Mouse (Mus musculus): Measurements from ENCODE around the gene Mettl7b.

Mettl7b gene

DNA sequence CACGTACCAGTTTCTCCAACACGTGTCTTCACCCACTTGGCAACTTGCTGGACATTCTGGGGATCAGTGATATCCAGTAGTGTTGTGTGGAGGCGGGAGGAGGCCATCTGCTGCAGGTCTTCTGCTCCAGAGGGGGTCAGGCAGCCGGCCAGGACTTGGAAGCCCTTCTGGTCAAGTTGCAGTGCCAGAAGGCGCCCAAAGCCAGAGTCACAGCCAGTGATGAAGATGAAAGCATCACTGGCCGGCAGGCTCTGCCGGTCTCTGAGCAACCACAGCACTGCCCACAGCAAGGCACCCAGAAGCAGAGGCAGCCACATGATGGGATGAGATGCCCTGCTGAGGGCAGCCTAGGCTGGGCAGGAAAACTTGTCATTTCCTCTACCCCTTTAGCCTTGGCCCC is 42.5 kb downstream of the Mettl7b start:
- peak; percentile 98 to 99 for DNase-seq

DNA sequence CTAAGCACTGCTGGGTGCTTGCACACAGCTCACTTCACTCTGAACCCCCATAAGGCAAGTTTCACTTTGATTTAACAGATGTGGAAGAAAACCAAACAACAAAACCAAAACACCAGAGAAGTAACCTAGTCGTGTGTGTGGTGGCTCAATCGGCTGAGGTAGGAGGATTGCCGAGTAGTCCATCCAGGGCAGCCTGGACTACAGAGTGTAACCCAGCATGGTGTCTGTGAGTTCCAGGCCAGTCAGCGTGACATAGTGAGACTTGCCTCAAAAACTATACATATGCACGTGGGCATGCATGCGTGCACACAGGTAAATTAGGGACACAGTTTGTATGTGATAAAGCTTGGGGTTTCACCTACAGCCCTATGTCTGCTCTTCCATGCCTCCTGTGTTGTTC is 43.4 kb downstream of the Mettl7b start:
- no peak for DNase-seq

DNA sequence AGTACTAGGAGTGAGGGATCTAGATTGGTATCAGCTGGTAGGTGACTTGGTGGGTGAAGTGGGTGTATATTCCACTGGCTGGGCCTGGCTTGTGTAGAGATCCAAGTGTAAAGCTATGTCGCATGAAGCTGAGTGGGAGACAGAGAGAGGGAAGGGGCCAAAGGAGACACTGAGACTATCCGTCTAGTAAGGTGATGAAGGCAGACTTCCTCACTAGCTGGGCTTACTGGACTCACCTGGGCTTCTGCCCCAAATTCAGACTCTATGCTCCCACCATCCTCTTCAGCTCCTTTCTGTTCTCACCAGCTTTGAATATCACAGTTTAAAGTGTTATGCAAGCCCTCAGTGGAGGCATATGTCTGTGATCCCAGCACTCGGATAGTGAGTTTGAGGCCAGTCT is 44.1 kb downstream of the Mettl7b start:
- DNase-seq: no peak

DNA sequence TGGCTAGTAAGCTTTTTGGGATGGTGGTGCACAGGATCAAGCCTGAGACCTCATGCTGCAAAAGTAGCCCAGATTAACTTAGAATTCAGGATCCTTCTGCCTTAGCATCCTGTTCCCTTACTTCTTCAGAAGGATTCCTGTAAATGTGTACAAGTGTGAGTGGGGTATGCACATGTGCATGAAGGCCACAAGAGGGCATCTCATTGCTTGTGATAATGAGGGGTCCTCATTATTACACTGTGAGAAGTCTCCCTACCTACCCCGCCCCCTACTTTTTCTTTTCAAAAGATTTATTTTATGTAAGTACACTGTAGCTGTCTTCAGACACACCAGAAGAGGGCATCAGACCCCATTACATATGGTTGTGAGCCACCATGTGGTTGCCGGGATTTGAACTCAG is 45.2 kb downstream of the Mettl7b start:
- DNase-seq: no peak

DNA sequence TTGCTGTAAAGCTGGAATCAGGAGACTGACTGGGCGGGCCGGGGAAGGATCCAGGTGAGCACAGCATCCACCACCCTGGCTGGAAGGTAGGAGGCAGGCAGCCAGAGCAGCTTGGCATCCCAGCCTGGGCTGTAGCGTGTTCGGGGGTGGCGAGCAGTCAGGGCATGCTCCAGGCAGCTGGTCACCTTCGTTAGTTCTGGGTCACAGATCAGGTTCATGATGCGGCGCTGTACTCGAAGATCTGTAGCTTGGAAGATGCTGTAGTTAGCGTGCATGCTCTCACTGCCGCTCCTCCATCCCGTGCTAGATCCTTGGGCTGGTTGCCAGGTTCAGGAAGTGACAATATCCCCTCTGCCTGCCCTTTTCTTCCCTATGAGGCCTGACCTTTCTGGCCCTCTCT is 47.1 kb downstream of the Mettl7b start:
- DNase-seq: peak; percentile 56 to 61

DNA sequence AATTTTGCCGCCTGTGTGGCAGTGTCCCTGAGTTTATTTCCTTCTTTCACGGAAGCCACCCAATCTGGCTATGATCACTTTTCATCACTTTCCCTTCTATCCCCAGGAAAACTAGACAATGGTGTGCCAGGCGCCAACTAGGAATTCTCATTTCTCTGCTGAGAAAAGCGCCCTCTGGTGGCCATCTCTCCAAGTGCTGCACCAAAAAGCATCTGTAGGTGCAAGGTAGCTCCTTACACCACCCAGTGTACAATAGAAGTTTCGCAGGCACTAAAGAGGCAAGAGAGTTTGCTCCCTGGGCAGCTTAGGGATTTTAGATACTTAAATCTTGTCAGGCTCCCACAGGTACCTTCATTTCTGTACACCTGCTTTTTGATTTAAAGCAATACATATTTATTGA is 47.6 kb downstream of the Mettl7b start:
- peak; percentile 98 to 99 for DNase-seq

DNA sequence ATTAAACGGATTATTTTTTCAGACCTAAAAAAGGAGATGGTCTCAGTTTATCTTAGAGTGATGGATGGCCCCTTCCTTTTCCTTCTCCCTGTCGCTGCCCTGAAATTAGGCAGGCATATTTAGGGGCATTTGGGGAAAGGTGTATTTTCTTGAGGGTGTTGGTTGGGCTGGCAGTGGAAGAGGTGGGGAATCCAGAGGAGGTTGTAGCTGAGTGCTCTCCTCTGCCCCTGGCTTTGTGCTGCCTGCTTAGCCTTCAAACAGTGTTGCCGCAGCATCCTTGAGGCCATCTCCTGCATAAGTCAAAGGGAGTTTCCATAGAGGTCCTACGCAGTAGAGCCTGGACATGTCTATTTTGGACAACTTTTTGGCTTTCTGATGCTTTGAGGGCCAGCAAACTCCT is 48.0 kb downstream of the Mettl7b start:
- no peak for DNase-seq

DNA sequence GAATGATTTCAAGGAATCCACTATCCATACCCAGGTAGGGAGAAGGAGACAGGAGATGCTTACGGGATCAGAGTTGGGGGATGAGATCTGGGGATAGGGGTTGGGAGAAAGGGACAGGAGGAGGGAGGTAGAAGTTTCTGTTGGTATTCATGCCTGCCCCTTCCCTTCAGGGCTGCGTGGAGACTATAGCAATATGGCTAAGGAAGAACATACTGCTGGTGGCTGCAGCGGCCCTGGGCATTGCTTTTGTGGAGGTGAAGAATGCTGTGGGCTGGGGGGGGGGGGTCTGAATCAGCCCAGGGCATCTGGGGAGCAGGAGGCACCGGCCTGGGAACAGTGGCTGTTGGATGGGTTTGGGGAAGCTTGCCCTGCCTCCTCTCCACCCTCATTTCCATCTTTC is 48.5 kb downstream of the Mettl7b start:
- no peak for DNase-seq

DNA sequence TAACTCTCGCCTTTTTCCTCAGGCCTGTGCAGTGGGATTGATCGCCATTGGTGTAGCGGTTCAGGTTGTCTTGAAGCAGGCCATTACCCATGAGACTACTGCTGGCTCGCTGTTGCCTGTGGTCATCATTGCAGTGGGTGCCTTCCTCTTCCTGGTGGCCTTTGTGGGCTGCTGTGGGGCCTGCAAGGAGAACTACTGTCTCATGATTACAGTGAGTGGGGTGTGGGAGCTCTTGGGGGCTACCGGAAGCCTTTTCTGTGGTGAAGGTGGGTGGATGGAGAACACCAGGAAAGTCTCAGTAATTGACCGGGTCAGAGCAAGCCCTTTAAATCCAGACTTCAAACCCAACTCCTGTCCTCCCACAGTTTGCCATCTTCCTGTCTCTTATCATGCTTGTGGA is 49.4 kb downstream of the Mettl7b start:
- no peak for DNase-seq

DNA sequence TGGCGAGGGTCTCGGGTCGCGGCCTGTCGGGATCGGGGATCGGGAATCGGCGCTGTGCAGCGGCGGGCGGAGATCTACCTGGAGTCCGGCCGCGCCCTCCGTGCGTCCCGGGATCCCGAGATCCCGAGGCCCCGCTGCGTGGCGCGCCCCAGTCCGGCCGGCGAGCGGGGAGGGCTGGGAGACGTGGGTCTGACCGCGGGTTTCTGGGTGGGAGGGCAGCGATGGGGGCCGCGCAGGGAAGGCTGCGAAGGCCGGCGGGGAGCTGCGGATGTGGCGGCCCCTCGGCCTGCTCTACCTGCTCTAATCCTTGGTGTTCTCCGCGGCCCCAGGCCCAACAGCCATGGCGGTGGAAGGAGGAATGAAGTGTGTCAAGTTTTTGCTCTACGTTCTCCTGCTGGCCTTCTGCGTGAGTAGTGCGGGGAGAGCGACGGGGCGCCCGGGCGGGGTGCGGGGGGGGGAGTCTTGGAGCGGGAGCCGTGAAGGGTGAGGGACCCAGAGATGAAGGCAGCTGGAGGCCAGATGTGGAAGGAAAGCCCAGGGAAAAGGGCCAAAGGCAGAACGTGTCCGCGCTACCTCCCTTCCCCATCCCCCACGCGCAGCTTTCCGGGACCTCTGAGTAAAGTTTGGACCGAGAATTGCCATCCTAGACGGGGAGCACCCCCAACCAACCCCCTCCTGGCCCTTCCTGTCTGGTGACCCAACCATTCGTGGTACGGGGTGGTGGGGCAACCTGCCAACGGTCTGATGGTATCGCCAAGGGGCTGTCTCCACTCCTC is 50.5 kb downstream of the Mettl7b start:
- peak; percentile 71 to 80 for DNase-seq

DNA sequence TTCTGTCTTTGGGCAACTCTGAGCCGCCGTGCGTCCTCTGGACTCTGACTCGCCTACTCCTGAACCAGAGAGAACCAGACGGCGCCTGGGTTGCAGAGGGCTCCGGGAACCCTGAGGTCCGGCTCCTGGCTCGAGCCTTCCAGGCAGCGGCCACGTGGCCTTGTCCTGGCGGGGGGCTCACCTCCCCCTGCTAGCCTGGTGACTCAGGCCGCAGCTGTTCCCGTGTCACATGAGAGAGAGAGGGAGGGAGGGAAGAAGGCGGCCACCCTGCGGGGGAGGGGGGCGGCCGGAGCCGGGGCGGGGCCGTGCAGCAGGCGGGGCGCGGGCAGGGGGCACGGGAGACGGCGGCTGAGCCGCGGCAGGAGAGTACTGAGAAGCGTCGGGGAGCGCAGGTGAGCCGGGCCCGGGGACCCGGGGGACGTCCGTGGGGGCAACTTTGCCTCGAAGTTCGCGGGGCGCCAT is 51.2 kb downstream of the Mettl7b start:
- peak; percentile 77 to 80 for DNase-seq

DNA sequence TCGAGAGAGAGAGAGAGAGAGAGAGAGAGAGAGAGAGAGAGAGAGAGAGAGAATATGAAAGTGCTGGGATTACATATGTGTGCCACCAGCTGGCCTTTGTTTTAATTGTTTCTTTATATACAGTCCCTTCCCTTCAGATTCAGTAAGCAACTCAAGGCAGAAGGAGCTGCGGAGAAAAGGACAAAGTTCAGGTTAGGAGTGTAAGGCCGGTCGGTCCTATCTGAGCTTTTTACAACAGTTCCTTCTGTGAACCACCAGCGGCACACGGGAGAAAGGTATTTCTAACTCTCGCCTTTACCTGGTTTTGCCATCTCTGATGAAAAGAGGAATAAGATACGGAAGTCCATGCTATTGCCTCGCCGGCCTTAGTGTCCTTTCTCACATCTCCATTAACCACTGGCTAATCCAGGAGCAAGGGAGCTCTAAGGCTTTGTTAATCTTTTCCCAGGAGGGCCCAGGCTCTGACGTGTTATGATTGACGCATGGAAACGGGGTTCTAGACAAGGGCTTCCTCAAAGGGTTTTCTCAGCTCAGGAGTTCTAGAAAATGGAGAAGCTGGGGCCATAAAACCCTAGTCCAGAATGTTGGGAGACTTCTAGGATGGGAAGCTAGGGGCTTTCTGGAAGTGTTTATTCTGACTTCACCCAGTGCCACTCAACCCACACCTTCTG is 51.9 kb downstream of the Mettl7b start:
- DNase-seq: no peak
